29 mouse cellular contexts compared by ENCODE assay signal in genomic region chr4:150414296-150414695, GRCm38 (mm10).
DNase-seq lines count a peak whose midpoint lies in the region; ATAC-seq and TF ChIP-seq lines count a peak whose summit lies in the region.
"Had no signal": no experiment of that assay in that cellular context is flagged by ENCODE, and none has a peak within 500 bp of the region (broad histone marks: within the 10 kb centered on the region; RNA-seq: fewer than 3 reads in every experiment).

No protein-coding gene starts in this region.

- H3K27ac ChIP-seq in kidney, adult 2 months (ENCODE audit: insufficient read depth, low read depth, low read length) = peak overlapping the region; percentile 96
- peak overlapping the region; percentile 98 for H3K27ac ChIP-seq in liver, adult 2 months (replicated peaks; ENCODE audit: insufficient read depth, low read depth, low read length)
- peak overlapping the region; percentile 47; the same call in 1 of the 2 replicates for H3K27ac ChIP-seq in intestine, postnatal 0 days (ENCODE audit: low read depth, low read length)
- peak overlapping the region; percentile 59; the same call in 1 of the 2 replicates for H3K27ac ChIP-seq in liver, embryonic 15.5 days (replicated peaks)
- H3K27ac ChIP-seq: embryonic facial prominence, embryonic 12.5 days; heart, embryonic 10.5 days; heart, embryonic 15.5 days; hindbrain, embryonic 12.5 days; hindbrain, postnatal 0 days; layer of hippocampus, adult 2 months; left cerebral cortex, adult 2 months had no signal

- peak; percentile 63 for DNase-seq in kidney, adult 2 months
- DNase-seq in kidney, postnatal 10 days = no peak
- peak; percentile 75 for DNase-seq in liver, adult 2 months (ENCODE audit: extremely low read depth, low read depth, low spot score)
- no peak for DNase-seq in liver
- no peak for DNase-seq in cerebellum, adult 11-12 months
- no peak for DNase-seq in frontal cortex, postnatal 36 days (ENCODE audit: low spot score in 2 of 2)
- DNase-seq: adrenal gland, postnatal 10 days; cerebellum, adult 11 months; cerebellum, adult 9-11 months; embryo, embryonic 11 days; gastrocnemius, postnatal 25 days; heart, adult 11 months; lung, postnatal 4 days; right cerebral cortex, postnatal 25 days; spleen, adult 18-20 months; thymus, postnatal 25 days had no signal

- peaks cover 27% of the 10 kb centered on the region for H3K4me1 ChIP-seq in kidney, adult 2 months (ENCODE audit: control insufficient read depth, insufficient read depth, low read length)
- H3K4me1 ChIP-seq in liver, adult 2 months (ENCODE audit: control insufficient read depth, insufficient read depth, low read length) = peaks cover 18% of the 10 kb centered on the region
- H3K4me1 ChIP-seq in intestine, postnatal 0 days (replicated peaks; ENCODE audit: control insufficient read depth, insufficient read depth, low read length) = peaks cover 9% of the 10 kb centered on the region
- H3K4me1 ChIP-seq in liver, embryonic 15.5 days (replicated peaks) = 0 out of 2 replicates have a peak, but pooled peaks cover 8% of the 10 kb centered on the region

- H3K4me2 ChIP-seq in intestine, postnatal 0 days (replicated peaks; ENCODE audit: low read depth) = peak overlapping the region; percentile 17; the same call in 1 of the 2 replicates
- H3K4me2 ChIP-seq in liver, embryonic 15.5 days = no peak overlapping the region; the same call in 1 of the 2 replicates
- H3K4me2 ChIP-seq: embryonic facial prominence, embryonic 12.5 days; heart, embryonic 15.5 days; hindbrain, embryonic 12.5 days; midbrain, embryonic 12.5 days had no signal

- TF ChIP-seq CTCF in kidney, adult 2 months (conservative IDR thresholded peaks at IDR 0.05; ENCODE audit: insufficient read depth, insufficient read length, low read depth, low read length) = no peak
- no peak for TF ChIP-seq CTCF in liver, adult 2 months (IDR thresholded peaks at IDR 0.05; ENCODE audit: low read depth, low read length)
- no peak for TF ChIP-seq CTCF in intestine, postnatal 0 days (IDR thresholded peaks at IDR 0.05; ENCODE audit: low read depth)

- no peak overlapping the region for H3K4me3 ChIP-seq in kidney, adult 2 months (ENCODE audit: insufficient read depth, low read depth, low read length)
- no peak overlapping the region for H3K4me3 ChIP-seq in liver, adult 2 months (ENCODE audit: insufficient read depth, low read depth, low read length)
- no peak overlapping the region for H3K4me3 ChIP-seq in intestine, postnatal 0 days (ENCODE audit: low read depth, low read length)
- no peak overlapping the region for H3K4me3 ChIP-seq in liver, embryonic 15.5 days (replicated peaks)
- H3K4me3 ChIP-seq: embryonic facial prominence, embryonic 12.5 days; heart, embryonic 10.5 days; heart, embryonic 15.5 days; hindbrain, embryonic 12.5 days; layer of hippocampus, adult 2 months; left cerebral cortex, adult 2 months; megakaryocyte, embryonic 14.5 days; midbrain, embryonic 12.5 days had no signal

- no peaks in the 10 kb centered on the region for H3K9me3 ChIP-seq in intestine, postnatal 0 days (ENCODE audit: control insufficient read depth)
- no peaks in the 10 kb centered on the region for H3K9me3 ChIP-seq in liver, embryonic 15.5 days (replicated peaks)
- H3K9me3 ChIP-seq: embryonic facial prominence, embryonic 12.5 days; heart, embryonic 10.5 days; heart, embryonic 15.5 days; hindbrain, embryonic 12.5 days; megakaryocyte, embryonic 14.5 days; midbrain, embryonic 12.5 days had no signal

- 46% methylated on average over 5 of the region's 5 CpGs for WGBS in kidney, adult 2 months
- WGBS in liver, adult 2 months = 23% methylated on average over 5 of the region's 5 CpGs
- WGBS in intestine, postnatal 0 days = 35% methylated on average over 5 of the region's 5 CpGs
- 55% methylated on average over 5 of the region's 5 CpGs for WGBS in liver, embryonic 15.5 days (ENCODE audit: insufficient replicate concordance)

- no peaks in the 10 kb centered on the region for H3K27me3 ChIP-seq in kidney, adult 2 months (replicated peaks; ENCODE audit: control insufficient read depth, insufficient read depth, low read length)
- no peaks in the 10 kb centered on the region for H3K27me3 ChIP-seq in liver, adult 2 months (ENCODE audit: control insufficient read depth, insufficient read depth, low read length)
- H3K27me3 ChIP-seq in intestine, postnatal 0 days (replicated peaks; ENCODE audit: control insufficient read depth, insufficient read depth, low read length) = no peaks in the 10 kb centered on the region
- no peaks in the 10 kb centered on the region for H3K27me3 ChIP-seq in liver, embryonic 15.5 days
- H3K27me3 ChIP-seq: embryonic facial prominence, embryonic 12.5 days; heart, embryonic 15.5 days; hindbrain, embryonic 12.5 days; megakaryocyte, embryonic 14.5 days; midbrain, embryonic 12.5 days; Patski had no signal

- no peaks in the 10 kb centered on the region for H3K36me3 ChIP-seq in kidney, adult 2 months (ENCODE audit: control insufficient read depth, insufficient read depth, low read length)
- H3K36me3 ChIP-seq in liver, adult 2 months (ENCODE audit: control insufficient read depth, insufficient read depth, low read length) = no peaks in the 10 kb centered on the region
- no peaks in the 10 kb centered on the region; the same call in 1 of the 2 replicates for H3K36me3 ChIP-seq in intestine, postnatal 0 days (ENCODE audit: control insufficient read depth, insufficient read depth)
- H3K36me3 ChIP-seq in liver, embryonic 15.5 days (replicated peaks) = no peaks in the 10 kb centered on the region

- H3K9ac ChIP-seq in liver, adult 2 months (ENCODE audit: low read depth, low read length) = peak overlapping the region; percentile 64
- H3K9ac ChIP-seq in intestine, postnatal 0 days (ENCODE audit: low read depth, low read length) = no peak overlapping the region
- H3K9ac ChIP-seq in liver, embryonic 15.5 days = no peak overlapping the region
- H3K9ac ChIP-seq: embryonic facial prominence, embryonic 12.5 days; heart, embryonic 15.5 days; hindbrain, embryonic 12.5 days; midbrain, embryonic 12.5 days had no signal

- ATAC-seq in intestine, postnatal 0 days = no peak
- no peak for ATAC-seq in liver, embryonic 15.5 days (ENCODE audit: insufficient read depth)
- ATAC-seq: forebrain, embryonic 14.5 days; hindbrain, postnatal 0 days; Patski had no signal

- no peak for TF ChIP-seq POLR2A in kidney, adult 2 months (IDR thresholded peaks at IDR 0.05; ENCODE audit: low read depth, low read length)
- no peak for TF ChIP-seq POLR2A in liver, adult 2 months (IDR thresholded peaks at IDR 0.05; ENCODE audit: extremely low read depth, insufficient read depth, low read length)

- H3K79me2 ChIP-seq in liver, adult 2 months (ENCODE audit: control insufficient read depth, insufficient read depth, low read length) = peaks cover 15% of the 10 kb centered on the region

Comparison
In these comparisons a context has a peak if more than half of its experiments do, and no peak if none do; other contexts are left out.
1. DNase-seq: peak in kidney, adult 2 months (single experiment) and liver, adult 2 months (single experiment); none in kidney, postnatal 10 days (single experiment), liver (single experiment), cerebellum, adult 11-12 months (single experiment) and frontal cortex, postnatal 36 days (0 of 2).
2. H3K27ac ChIP-seq: peak in every context shown above with its lines; median percentile 98 in liver, adult 2 months; 96 in kidney, adult 2 months; 59 in liver, embryonic 15.5 days; 47 in intestine, postnatal 0 days.